Mouse (Mus musculus): ENCODE measurements around the gene Sec13.

- TF ChIP-seq CTCF (IDR thresholded peaks at IDR 0.05; ENCODE audit: control insufficient read depth, insufficient read depth, insufficient replicate concordance, low read depth, low read length), result no peak
- TF ChIP-seq POLR2A (IDR thresholded peaks at IDR 0.05; ENCODE audit: control insufficient read depth, low read depth, low read length), result no peak
Measured at GRCm38 (mm10) chr6:113691084-113691462, 49.5 kb downstream of the Sec13 start.
